Mouse (Mus musculus) neural tube, embryonic 11.5 days (tissue): ENCODE measurements around the gene Fstl4. TPM values are rescaled to one million over a fixed set of nuclear protein-coding genes. Genes with fewer than 3 reads are reported as not detected.

Experiments
- ATAC-seq: fragments of 200-750 bp; cut with Nextera tagmentation; 2 replicates; pipeline ENCODE4 v1.8.0; 2017; ENCODE audit warnings: moderate number of reproducible peaks, mild to moderate bottlenecking, moderate TSS enrichment, moderate library complexity; ENCODE audit not compliant: insufficient read depth, low FRiP score, low TSS enrichment
- DNase-seq: peaks from one replicate; pipeline ENCODE4 v3.0.0-alpha.2; 2015; ENCODE audit warnings: low spot score
- H3K27ac ChIP-seq: fragments of 300-500 bp; sonication (generic); 2 replicates; pipeline ENCODE4 v1.5.1; 2014; ENCODE audit warnings: low read depth, mild to moderate bottlenecking, low read length
- H3K27me3 ChIP-seq: fragments of 300-500 bp; sonication (generic); 2 replicates; pipeline ENCODE4 v1.6.1; 2014; ENCODE audit warnings: mild to moderate bottlenecking, low read length, mixed read lengths; ENCODE audit not compliant: control insufficient read depth, insufficient read depth
- H3K36me3 ChIP-seq: fragments of 300-500 bp; sonication (generic); 2 replicates; pipeline ENCODE4 v1.6.1; 2014; ENCODE audit warnings: mild to moderate bottlenecking, low read length, moderate library complexity, mixed read lengths; ENCODE audit not compliant: control insufficient read depth, insufficient read depth
- H3K4me1 ChIP-seq: fragments of 300-500 bp; sonication (generic); 2 replicates; pipeline ENCODE4 v1.6.1; 2014; ENCODE audit warnings: low read length, mixed read lengths; ENCODE audit not compliant: control insufficient read depth, insufficient read depth
- H3K4me2 ChIP-seq: fragments of 300-500 bp; sonication (generic); 2 replicates; pipeline ENCODE4 v1.6.1; 2014; ENCODE audit warnings: low read depth, mild to moderate bottlenecking, moderate library complexity
- H3K4me3 ChIP-seq: fragments of 300-500 bp; sonication (generic); 2 replicates; pipeline ENCODE4 v1.5.1; 2014; ENCODE audit warnings: low read depth, low read length
- H3K9ac ChIP-seq: fragments of 300-500 bp; sonication (generic); 2 replicates; pipeline ENCODE4 v1.6.1; 2014; ENCODE audit warnings: mild to moderate bottlenecking, low read length
- H3K9me3 ChIP-seq: fragments of 300-500 bp; sonication (generic); 2 replicates; pipeline ENCODE4 v1.6.1; 2016; ENCODE audit warnings: low read length; ENCODE audit not compliant: control insufficient read depth
- WGBS: fragments of 180-500 bp; shearing (Covaris S2); extraction: QIAGEN DNeasy Blood & Tissue Kit; methylation state at CpG from one replicate; pipeline ENCODE4 v1.1.7; 2014; 5-methylcytosine and 5-hydroxymethylcytosine counted together
- polyA plus RNA-seq: library from polyadenylated mRNA; unstranded; fragments of >200 nt; fragmentation: Nextera tagmentation; extraction: Ambion mirVana; gene quantifications from 2 replicates; pipeline ENCODE4 v1.2.1, GENCODE M21; 2014

Fstl4 gene
- polyA plus RNA-seq, 1 experiment from 2014 or later = 3.5 TPM

DNA sequence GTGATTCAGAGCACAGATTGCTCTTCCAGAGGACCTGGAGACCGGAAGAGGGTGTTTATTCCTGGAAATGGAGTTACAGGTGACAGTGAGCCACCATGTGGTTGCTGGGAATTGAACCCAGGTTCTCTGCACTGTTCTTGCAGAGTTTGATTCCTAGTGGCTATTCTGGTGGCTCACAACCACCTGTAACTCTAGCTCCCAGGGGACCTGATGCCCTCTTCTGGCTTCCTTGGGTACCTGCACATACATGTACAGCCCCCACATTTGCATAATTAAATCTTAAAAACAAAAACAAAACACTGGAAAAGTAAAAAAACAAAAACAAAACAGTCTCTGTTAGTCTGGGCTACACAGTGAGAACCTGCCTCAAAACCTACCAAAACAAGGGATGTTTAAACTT is 2.6 kb upstream of the Fstl4 start:
- no peaks in the 10 kb centered on the region for H3K36me3 ChIP-seq
- H3K9ac ChIP-seq = no peak overlapping the region
- no peak overlapping the region for H3K27ac ChIP-seq
- 67% methylated on average over 1 of the region's 1 CpGs for WGBS
- peaks cover 31% of the 10 kb centered on the region for H3K27me3 ChIP-seq
- no peak for DNase-seq
- no peak overlapping the region for H3K4me3 ChIP-seq
- ATAC-seq = no peak
- H3K4me1 ChIP-seq = peaks cover 9% of the 10 kb centered on the region
- H3K9me3 ChIP-seq = no peaks in the 10 kb centered on the region
- no peak overlapping the region for H3K4me2 ChIP-seq

DNA sequence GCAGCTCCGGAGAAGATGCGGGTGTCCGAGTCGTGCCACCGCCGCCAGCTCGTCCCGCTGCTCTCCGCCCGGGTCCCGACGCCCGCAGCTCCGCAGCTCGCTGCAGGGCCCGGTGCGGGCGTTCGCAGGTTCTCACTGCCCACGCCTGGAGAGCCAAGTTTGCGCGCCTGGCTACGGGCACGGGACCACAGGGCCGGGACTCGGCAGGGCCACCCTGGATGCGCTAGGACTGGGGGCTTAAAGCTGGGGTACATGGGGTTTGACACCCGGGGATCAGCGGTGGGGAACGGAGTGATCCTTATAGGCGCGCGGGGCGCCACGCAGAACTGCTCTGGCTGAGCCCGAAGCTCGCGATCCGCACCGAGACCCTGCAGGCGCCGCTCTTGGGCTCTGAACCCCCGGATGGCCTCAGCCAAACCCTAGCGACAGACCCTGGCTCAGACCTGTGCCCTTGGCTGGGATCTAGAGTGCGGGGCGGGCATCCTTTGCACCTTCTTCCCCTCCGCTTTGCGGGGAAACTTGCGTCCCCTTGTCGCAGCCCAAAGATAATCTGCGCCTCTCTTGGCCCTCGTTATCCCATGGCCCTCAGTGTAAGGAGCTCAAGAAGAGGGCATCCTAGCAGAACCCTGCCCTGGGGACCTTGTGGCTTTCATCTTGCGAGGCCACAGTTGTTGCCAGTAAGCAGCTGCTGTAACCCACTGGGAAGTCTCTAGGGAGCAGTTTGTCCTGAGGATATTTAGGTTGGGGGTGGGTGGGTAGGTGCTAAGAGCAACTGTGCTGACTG is 652 bp downstream of the Fstl4 start:
- ATAC-seq (no peak), DNase-seq (peak; percentile 27)
- H3K36me3 ChIP-seq = no peaks in the 10 kb centered on the region
- no peak overlapping the region for H3K27ac ChIP-seq
- H3K4me1 ChIP-seq = peaks cover 9% of the 10 kb centered on the region
- no peaks in the 10 kb centered on the region for H3K9me3 ChIP-seq
- peak overlapping the region; percentile 97 for H3K4me2 ChIP-seq
- peaks cover 31% of the 10 kb centered on the region for H3K27me3 ChIP-seq
- peak overlapping the region; percentile 52 for H3K9ac ChIP-seq
- H3K4me3 ChIP-seq = peak overlapping the region; percentile 56
- WGBS = under 1% methylated on average over 53 of the region's 53 CpGs

GRCm38 (mm10) chr11:52765678-52766254 is 1.3 kb downstream of the Fstl4 start:
- Histone ChIP-seq H3K9me3 (no peaks in the 10 kb centered on the region), H3K27ac (no peak overlapping the region), H3K9ac (no peak overlapping the region), H3K36me3 (no peaks in the 10 kb centered on the region), H3K4me2 (peak overlapping the region; percentile 97), H3K27me3 (peaks cover 31% of the 10 kb centered on the region), H3K4me1 (peaks cover 9% of the 10 kb centered on the region), H3K4me3 (peak overlapping the region; percentile 56; the same call in 1 of the 2 replicates)
- ATAC-seq (no peak), DNase-seq (peak; percentile 50)
- 2% methylated on average over 21 of the region's 21 CpGs for WGBS

GRCm38 (mm10) chr11:52767921-52768320 is 3.5 kb downstream of the Fstl4 start:
- WGBS = 73% methylated on average over 3 of the region's 3 CpGs
- no peak for ATAC-seq
- peaks cover 9% of the 10 kb centered on the region for H3K4me1 ChIP-seq

DNA sequence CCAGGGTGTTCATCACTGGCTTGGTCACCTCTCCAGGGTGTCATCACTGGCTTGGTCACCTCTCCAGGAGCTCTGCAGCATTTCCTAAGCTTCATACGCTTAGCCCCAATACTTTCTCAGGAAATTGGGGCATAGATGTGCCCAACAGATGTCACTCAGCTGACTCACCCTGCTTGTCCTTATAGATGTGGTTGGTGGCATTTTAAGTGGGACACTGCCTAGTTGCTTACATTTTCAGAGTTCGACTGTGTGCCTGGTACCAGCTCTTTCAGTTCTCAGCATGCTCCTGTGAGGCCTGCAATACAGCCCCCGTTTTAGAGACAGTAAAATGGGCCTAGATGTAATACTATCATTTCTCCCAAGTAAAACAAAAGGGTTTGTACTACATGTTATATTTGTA is 8.6 kb downstream of the Fstl4 start:
- H3K4me3 ChIP-seq = no peak overlapping the region
- 81% methylated on average over 3 of the region's 3 CpGs for WGBS

More at GRCm38 (mm10) chr11:52767921-52768320, 3.5 kb downstream of the Fstl4 start:
- H3K27me3 ChIP-seq = peaks cover 30% of the 10 kb centered on the region
- no peaks in the 10 kb centered on the region for H3K9me3 ChIP-seq
- no peak overlapping the region for H3K27ac ChIP-seq
- no peak for DNase-seq
- H3K36me3 ChIP-seq = no peaks in the 10 kb centered on the region
- no peak overlapping the region for H3K4me3 ChIP-seq
- no peak overlapping the region for H3K4me2 ChIP-seq
- H3K9ac ChIP-seq = no peak overlapping the region

DNA sequence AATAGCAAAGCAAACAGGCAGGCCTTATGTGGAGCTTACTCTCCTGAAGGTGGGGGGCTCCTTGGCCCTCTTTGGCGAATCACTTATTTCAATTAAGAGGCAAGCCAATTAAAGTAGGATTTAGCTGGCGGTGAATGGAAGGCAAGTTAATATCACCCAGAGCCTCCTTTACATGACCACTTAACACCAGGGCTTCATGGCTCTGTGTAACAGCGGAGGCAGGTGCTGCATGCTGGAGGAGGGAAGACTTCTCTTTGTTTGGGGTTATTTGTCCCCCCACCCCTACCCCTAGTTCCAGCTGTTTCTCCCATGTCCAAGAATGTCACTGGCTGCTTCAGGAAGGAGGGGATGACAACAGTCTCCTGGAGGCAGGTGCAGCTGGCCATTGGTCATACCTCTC is 10.9 kb downstream of the Fstl4 start:
- Histone ChIP-seq H3K9me3 (no peaks in the 10 kb centered on the region), H3K27ac (no peak overlapping the region), H3K4me1 (no peaks in the 10 kb centered on the region), H3K4me2 (no peak overlapping the region), H3K4me3 (no peak overlapping the region), H3K9ac (no peak overlapping the region), H3K36me3 (no peaks in the 10 kb centered on the region), H3K27me3 (no peaks in the 10 kb centered on the region)
- no peak for ATAC-seq
- WGBS = 87% methylated on average over 3 of the region's 3 CpGs
- no peak for DNase-seq

More for the DNA sequence above, 8.6 kb downstream of the Fstl4 start:
- DNase-seq (no peak), ATAC-seq (no peak)
- H3K36me3 ChIP-seq = no peaks in the 10 kb centered on the region
- no peak overlapping the region for H3K9ac ChIP-seq
- H3K4me1 ChIP-seq = no peaks in the 10 kb centered on the region
- H3K27me3 ChIP-seq = no peaks in the 10 kb centered on the region
- no peak overlapping the region for H3K27ac ChIP-seq
- H3K4me2 ChIP-seq = no peak overlapping the region
- no peaks in the 10 kb centered on the region for H3K9me3 ChIP-seq

- no peak overlapping the region for H3K4me3 ChIP-seq
Measured at GRCm38 (mm10) chr11:52782426-52782825, 18.0 kb downstream of the Fstl4 start.

DNA sequence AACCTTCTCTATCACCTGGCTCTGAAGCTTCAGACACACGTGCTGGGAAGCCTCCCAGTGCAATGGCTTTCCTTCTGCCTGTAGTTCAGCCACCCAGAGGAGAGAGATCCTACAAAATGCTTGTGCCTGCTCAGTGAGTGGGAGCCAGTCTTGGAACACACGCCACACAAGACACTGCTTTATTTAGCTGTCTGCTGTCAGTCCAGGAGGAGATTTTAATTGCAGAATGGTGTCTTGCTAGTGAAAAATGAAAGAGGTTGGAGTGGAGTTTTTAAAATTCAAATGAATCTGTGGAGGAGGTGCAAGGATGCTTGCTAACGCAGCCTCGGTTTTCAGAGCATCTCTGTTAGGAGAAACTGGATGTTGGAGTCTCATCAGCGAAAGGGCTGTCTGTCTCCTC is 29.9 kb downstream of the Fstl4 start:
- Histone ChIP-seq H3K36me3 (no peaks in the 10 kb centered on the region), H3K4me2 (no peak overlapping the region), H3K9me3 (no peaks in the 10 kb centered on the region), H3K27ac (no peak overlapping the region), H3K4me3 (no peak overlapping the region), H3K4me1 (no peaks in the 10 kb centered on the region), H3K9ac (no peak overlapping the region), H3K27me3 (no peaks in the 10 kb centered on the region)
- DNase-seq = no peak
- ATAC-seq = no peak
- 78% methylated on average over 5 of the region's 5 CpGs for WGBS

More at GRCm38 (mm10) chr11:52782426-52782825, 18.0 kb downstream of the Fstl4 start:
- H3K9ac ChIP-seq = no peak overlapping the region
- no peaks in the 10 kb centered on the region for H3K27me3 ChIP-seq
- ATAC-seq = no peak
- no peak overlapping the region for H3K4me2 ChIP-seq
- H3K36me3 ChIP-seq = no peaks in the 10 kb centered on the region
- DNase-seq = no peak
- WGBS = 85% methylated on average over 5 of the region's 5 CpGs
- no peak overlapping the region for H3K27ac ChIP-seq
- no peaks in the 10 kb centered on the region for H3K4me1 ChIP-seq
- H3K9me3 ChIP-seq = no peaks in the 10 kb centered on the region

DNA sequence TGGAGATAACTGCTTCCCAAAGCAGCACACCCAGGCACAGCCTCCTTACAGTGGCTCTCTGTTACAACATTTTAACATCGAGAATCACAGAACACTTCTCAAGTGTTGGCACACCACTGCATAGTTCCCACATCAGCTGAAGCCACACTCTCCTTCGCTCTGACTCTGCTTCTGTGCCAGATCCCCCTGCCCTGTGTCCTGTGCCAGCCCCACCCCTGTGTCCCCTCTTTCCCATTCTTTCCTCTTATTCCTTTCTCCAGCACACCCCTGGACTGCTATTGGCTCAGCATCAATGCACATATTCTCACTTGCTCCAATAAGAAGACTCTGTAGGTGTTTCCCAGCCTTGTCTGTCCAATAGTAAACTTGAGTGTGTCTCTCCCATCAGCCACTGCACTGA is 45.1 kb downstream of the Fstl4 start:
- no peak overlapping the region for H3K9ac ChIP-seq
- 88% methylated on average over 2 of the region's 2 CpGs for WGBS
- DNase-seq (no peak), ATAC-seq (no peak)
- H3K36me3 ChIP-seq = no peaks in the 10 kb centered on the region
- H3K27me3 ChIP-seq = no peaks in the 10 kb centered on the region
- H3K4me1 ChIP-seq = no peaks in the 10 kb centered on the region
- no peak overlapping the region for H3K4me2 ChIP-seq
- no peaks in the 10 kb centered on the region for H3K9me3 ChIP-seq
- H3K27ac ChIP-seq = no peak overlapping the region
- H3K4me3 ChIP-seq = no peak overlapping the region
